In genomic region chr19:12134289-12134688, GRCm38 (mm10) we compare ENCODE assay signal across 10 mouse cellular contexts. TPM values are rescaled to one million over a fixed set of nuclear protein-coding genes. Genes with fewer than 3 reads are reported as not detected.
DNase-seq lines count a peak whose midpoint lies in the region; ATAC-seq and TF ChIP-seq lines count a peak whose summit lies in the region.
"Had no signal": no experiment of that assay in that cellular context is flagged by ENCODE, and none has a peak within 500 bp of the region (broad histone marks: within the 10 kb centered on the region; RNA-seq: fewer than 3 reads in every experiment).

No protein-coding gene starts in this region.

- no peak for DNase-seq in heart, adult 2 months
- no peak for DNase-seq in heart, embryonic 10.5 days (ENCODE audit: low spot score)
- DNase-seq in right cerebral cortex, postnatal 10 days (ENCODE audit: low spot score in 2 of 2): peak; percentile 38 to 41
- no peak for DNase-seq in right cerebral cortex, postnatal 4 days
- DNase-seq in forelimb bud, embryonic 11.5 days (ENCODE audit: low read depth, low spot score): peak; percentile 16
- DNase-seq in urinary bladder, postnatal 36 days (ENCODE audit: low spot score in 2 of 2): no peak

- no peaks in the 10 kb centered on the region for H3K36me3 ChIP-seq in heart, adult 2 months (ENCODE audit: control insufficient read depth, insufficient read depth, low read length)
- H3K36me3 ChIP-seq in heart, embryonic 10.5 days: no peaks in the 10 kb centered on the region

- H3K4me3 ChIP-seq in heart, adult 2 months: no peak overlapping the region
- H3K4me3 ChIP-seq in heart, embryonic 10.5 days: no peak overlapping the region

- TF ChIP-seq POLR2A in heart, adult 2 months (IDR thresholded peaks at IDR 0.05; ENCODE audit: insufficient read depth, low read depth, low read length): no peak

- no peaks in the 10 kb centered on the region for H3K4me1 ChIP-seq in heart, adult 2 months (ENCODE audit: control insufficient read depth, insufficient read depth, low read length)
- no peaks in the 10 kb centered on the region for H3K4me1 ChIP-seq in heart, embryonic 10.5 days

- H3K9ac ChIP-seq in heart, adult 2 months (ENCODE audit: low read depth, low read length): no peak overlapping the region

- TF ChIP-seq EP300 in heart, adult 2 months (IDR thresholded peaks at IDR 0.05; ENCODE audit: insufficient read depth, low read depth, low read length): no peak

- H3K27ac ChIP-seq in heart, adult 2 months: no peak overlapping the region
- no peak overlapping the region for H3K27ac ChIP-seq in heart, embryonic 10.5 days

- H3K9me3 ChIP-seq in heart, embryonic 10.5 days: no peaks in the 10 kb centered on the region

- ATAC-seq in megakaryocyte, adult 5-6 weeks (ENCODE audit: poor library complexity, severe bottlenecking): peak; percentile 67; the same call in 1 of the 2 replicates
- no peak for ATAC-seq in activated CD4-positive, CD25-positive, alpha-beta regulatory T cell, adult 4 months

- intact Hi-C loops in heart, adult 2 months (cut with DNase I): no loop called here

- no peaks in the 10 kb centered on the region for H3K27me3 ChIP-seq in heart, adult 2 months (ENCODE audit: control insufficient read depth, insufficient read depth, low read length)
- H3K27me3 ChIP-seq in heart, embryonic 10.5 days (ENCODE audit: insufficient read depth, poor library complexity, severe bottlenecking): no peaks in the 10 kb centered on the region

- peak; percentile 54 for TF ChIP-seq CTCF in heart, adult 2 months (IDR thresholded peaks at IDR 0.05)

- WGBS in heart, adult 2 months: 28% methylated on average over 2 of the region's 2 CpGs
- WGBS in heart, embryonic 10.5 days: 22% methylated on average over 2 of the region's 2 CpGs

- no peaks in the 10 kb centered on the region for H3K79me2 ChIP-seq in heart, adult 2 months (replicated peaks; ENCODE audit: control insufficient read depth, insufficient read depth, low read length)

RNA-seq across cellular contexts. Expression of gene Olfr76, which starts 11.3 kb away (rescaled TPM):
- total RNA-seq in heart, adult 2 months (2021): not detected
- not detected in 2 replicates for polyA plus RNA-seq in heart, adult 2 months (2012; rRNA removed)
- polyA plus RNA-seq in heart, embryonic 10.5 days (2016; fragmentation: Nextera tagmentation; extraction: Ambion mirVana): not detected in 2 replicates
- total RNA-seq in megakaryocyte, adult 5-6 weeks (2015): not detected in 2 replicates
- not detected in 2 replicates for total RNA-seq in megakaryocyte, adult 5-6 weeks (2017)
- not detected for polyA plus RNA-seq in activated CD4-positive, CD25-positive, alpha-beta regulatory T cell, adult 4 months (2017; shearing (Covaris generic))
- total RNA-seq: adrenal gland, postnatal 36 days had no signal
- polyA plus RNA-seq: heart, embryonic 16.5 days had no signal

RNA-seq across cellular contexts. Expression of gene Olfr1428, which starts 18.6 kb away (rescaled TPM):
- not detected for total RNA-seq in heart, adult 2 months (2021)
- polyA plus RNA-seq in heart, adult 2 months (2012; rRNA removed): not detected in 2 replicates
- not detected in 2 replicates for polyA plus RNA-seq in heart, embryonic 10.5 days (2016; fragmentation: Nextera tagmentation; extraction: Ambion mirVana)
- not detected in 2 replicates for total RNA-seq in megakaryocyte, adult 5-6 weeks (2015)
- total RNA-seq in megakaryocyte, adult 5-6 weeks (2017): not detected in 2 replicates
- not detected for polyA plus RNA-seq in activated CD4-positive, CD25-positive, alpha-beta regulatory T cell, adult 4 months (2017; shearing (Covaris generic))
- total RNA-seq: adrenal gland, postnatal 36 days had no signal
- polyA plus RNA-seq: heart, embryonic 16.5 days had no signal

RNA-seq across cellular contexts. Expression of gene Olfr1427, which starts 31.2 kb away (rescaled TPM):
- not detected for total RNA-seq in heart, adult 2 months (2021)
- not detected in 2 replicates for polyA plus RNA-seq in heart, adult 2 months (2012; rRNA removed)
- polyA plus RNA-seq in heart, embryonic 10.5 days (2016; fragmentation: Nextera tagmentation; extraction: Ambion mirVana): not detected in 2 replicates
- total RNA-seq in megakaryocyte, adult 5-6 weeks (2015): not detected in 2 replicates
- not detected in 2 replicates for total RNA-seq in megakaryocyte, adult 5-6 weeks (2017)
- polyA plus RNA-seq in activated CD4-positive, CD25-positive, alpha-beta regulatory T cell, adult 4 months (2017; shearing (Covaris generic)): not detected
- total RNA-seq: adrenal gland, postnatal 36 days had no signal
- polyA plus RNA-seq: heart, embryonic 16.5 days had no signal

RNA-seq across cellular contexts. Expression of gene Olfr1555-ps1, which starts 35.6 kb away (rescaled TPM):
- total RNA-seq in heart, adult 2 months (2021): not detected
- not detected in 2 replicates for polyA plus RNA-seq in heart, adult 2 months (2012; rRNA removed)
- polyA plus RNA-seq in heart, embryonic 10.5 days (2016; fragmentation: Nextera tagmentation; extraction: Ambion mirVana): not detected in 2 replicates
- total RNA-seq in megakaryocyte, adult 5-6 weeks (2015): not detected in 2 replicates
- total RNA-seq in megakaryocyte, adult 5-6 weeks (2017): not detected in 2 replicates
- polyA plus RNA-seq in activated CD4-positive, CD25-positive, alpha-beta regulatory T cell, adult 4 months (2017; shearing (Covaris generic)): under 1 TPM in 1 of 2 experiments, not detected in 1; 0.16 TPM
- total RNA-seq: adrenal gland, postnatal 36 days had no signal
- polyA plus RNA-seq: heart, embryonic 16.5 days had no signal

RNA-seq across cellular contexts. Expression of gene Olfr1426, which starts 42.5 kb away (rescaled TPM):
- total RNA-seq in heart, adult 2 months (2021): not detected
- polyA plus RNA-seq in heart, adult 2 months (2012; rRNA removed): not detected in 2 replicates
- not detected in 2 replicates for polyA plus RNA-seq in heart, embryonic 10.5 days (2016; fragmentation: Nextera tagmentation; extraction: Ambion mirVana)
- not detected in 2 replicates for total RNA-seq in megakaryocyte, adult 5-6 weeks (2015)
- not detected in 2 replicates for total RNA-seq in megakaryocyte, adult 5-6 weeks (2017)
- not detected for polyA plus RNA-seq in activated CD4-positive, CD25-positive, alpha-beta regulatory T cell, adult 4 months (2017; shearing (Covaris generic))
- total RNA-seq: adrenal gland, postnatal 36 days had no signal
- polyA plus RNA-seq: heart, embryonic 16.5 days had no signal

Comparison
In these comparisons a context has a peak if more than half of its experiments do, and no peak if none do; other contexts are left out.
1. DNase-seq: peak in right cerebral cortex, postnatal 10 days (2 of 2) and forelimb bud, embryonic 11.5 days (single experiment); none in heart, adult 2 months (0 of 2), heart, embryonic 10.5 days (single experiment), right cerebral cortex, postnatal 4 days (single experiment) and urinary bladder, postnatal 36 days (0 of 2).